Mouse (Mus musculus): Measurements from ENCODE around the gene Zfp54. TPM values are rescaled to one million over a fixed set of nuclear protein-coding genes. Genes with fewer than 3 reads are reported as not detected.

Zfp54 gene
- total RNA-seq (2023), result 0.39 and 0.73 TPM in 2 replicates

DNA sequence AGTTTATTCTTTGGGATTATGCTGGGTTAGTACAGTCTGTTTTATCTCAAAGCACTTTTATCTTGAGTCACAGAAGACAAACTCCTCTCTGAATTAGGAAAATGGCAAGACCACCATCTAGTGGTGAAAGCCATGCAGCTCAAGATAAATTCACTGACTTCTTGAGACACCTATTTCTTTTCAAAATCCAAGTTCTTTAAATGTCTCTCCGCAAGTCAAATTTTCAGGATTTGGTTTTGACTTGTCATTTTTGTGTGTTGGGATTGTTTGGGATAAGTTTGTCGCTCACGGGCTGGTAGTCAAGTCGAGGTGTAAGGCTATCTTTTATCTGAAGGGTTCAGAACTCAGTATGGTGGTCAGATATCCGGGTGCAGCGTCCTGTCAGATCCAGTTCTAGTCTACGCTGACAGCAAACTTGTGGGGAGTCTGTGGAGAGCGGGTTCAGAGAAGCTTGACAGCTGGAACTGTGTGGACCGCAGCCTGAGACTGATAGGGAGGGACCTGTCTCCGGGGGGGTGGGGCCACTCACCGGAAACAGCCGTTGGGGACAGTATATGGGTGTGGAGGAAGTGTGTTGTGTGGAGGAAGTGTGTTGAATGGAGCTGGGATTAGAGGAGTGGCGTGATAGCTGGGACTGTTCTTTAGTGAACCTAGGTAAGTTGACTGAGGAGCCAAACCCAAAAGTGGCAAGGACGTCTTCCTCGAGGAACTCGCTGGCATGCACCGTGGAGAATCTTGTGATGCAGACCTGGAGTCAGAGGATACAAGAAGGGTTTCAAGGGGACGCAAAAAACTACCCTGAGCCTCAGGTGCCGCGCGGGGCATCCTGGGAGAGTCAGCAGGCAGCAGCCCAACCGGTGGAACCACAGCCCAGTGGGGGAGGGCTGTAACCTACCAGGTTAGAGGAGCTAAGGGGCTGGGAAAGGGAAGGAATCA, at the start of gene Zfp54:
TSS of gene Zfp54 (plus strand) at position 564 of the 936 bp plus-strand sequence.

DNA sequence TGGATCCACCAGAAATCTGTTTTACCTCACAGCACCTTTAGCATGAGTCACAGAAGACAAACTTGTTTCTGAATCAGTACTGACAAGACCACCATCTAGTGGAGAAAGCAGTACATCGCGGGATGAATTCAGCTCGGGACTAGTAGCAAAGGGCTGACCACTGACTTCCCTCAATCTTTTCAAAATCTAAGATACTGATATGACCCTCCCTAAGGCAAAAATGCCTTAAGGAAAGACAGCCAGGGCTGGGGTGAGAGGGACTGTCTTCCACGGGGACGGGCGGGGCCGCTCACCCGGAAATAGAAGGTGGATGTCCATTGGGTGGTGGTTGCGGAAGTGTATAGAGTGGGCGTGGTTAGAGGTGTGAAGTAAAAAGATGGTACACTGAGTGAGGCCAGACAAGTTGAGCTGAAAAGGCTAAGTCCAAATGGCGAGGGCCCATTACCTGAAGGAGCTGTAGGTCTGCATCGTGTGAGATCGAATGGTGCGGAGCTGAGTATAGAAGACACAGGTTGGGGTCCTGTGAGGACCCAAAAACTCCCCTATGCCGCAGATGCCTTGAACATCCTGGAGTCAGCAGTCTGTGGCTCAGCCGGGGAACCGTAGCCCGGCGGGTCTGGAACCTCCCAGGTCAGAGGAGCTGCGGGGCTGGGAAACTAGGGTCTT, 39.5 kb upstream of the Zfp54 start, which contains the start of gene Zfp677:
TSS of gene Zfp677 (plus strand) at position 358 of the 666 bp plus-strand sequence.

GRCm38 (mm10) chr17:21450138-21450704, 27.2 kb downstream of the Zfp54 start, which contains the start of gene Zfp51:
TSS of gene Zfp51 (plus strand) at chr17:21450374.

Other genes with a start within 250 kb of the Zfp54 start
- not detected in 2 replicates for gene Vmn1r234, start 197.1 kb upstream of the Zfp54 start, total RNA-seq (2023)
- gene Vmn1r235, start 166.8 kb upstream of the Zfp54 start, total RNA-seq (2023), result not detected in 2 replicates
- gene Vmn1r236, start 140.3 kb upstream of the Zfp54 start, total RNA-seq (2023), result not detected in 2 replicates
- not detected in 2 replicates for gene Vmn1r237, start 111.4 kb upstream of the Zfp54 start, total RNA-seq (2023)
- gene Zfp677, start 39.5 kb upstream of the Zfp54 start, total RNA-seq (2023), result 1.6 and 1.7 TPM in 2 replicates
- 17.3 and 19.3 TPM in 2 replicates for gene Zfp51, start 27.1 kb downstream of the Zfp54 start, total RNA-seq (2023)
- gene Zfp53, start 65.8 kb downstream of the Zfp54 start, total RNA-seq (2023), result 11.1 and 15.1 TPM in 2 replicates
- 3.6 and 5.2 TPM in 2 replicates for gene Zfp52, start 112.3 kb downstream of the Zfp54 start, total RNA-seq (2023)
- gene Zfp948, start 143.8 kb downstream of the Zfp54 start, total RNA-seq (2023), result 2.3 and 2.5 TPM in 2 replicates
- gene Zfp983, start 227.4 kb downstream of the Zfp54 start, total RNA-seq (2023), result 3.0 and 4.4 TPM in 2 replicates